In the genomic region with DNA sequence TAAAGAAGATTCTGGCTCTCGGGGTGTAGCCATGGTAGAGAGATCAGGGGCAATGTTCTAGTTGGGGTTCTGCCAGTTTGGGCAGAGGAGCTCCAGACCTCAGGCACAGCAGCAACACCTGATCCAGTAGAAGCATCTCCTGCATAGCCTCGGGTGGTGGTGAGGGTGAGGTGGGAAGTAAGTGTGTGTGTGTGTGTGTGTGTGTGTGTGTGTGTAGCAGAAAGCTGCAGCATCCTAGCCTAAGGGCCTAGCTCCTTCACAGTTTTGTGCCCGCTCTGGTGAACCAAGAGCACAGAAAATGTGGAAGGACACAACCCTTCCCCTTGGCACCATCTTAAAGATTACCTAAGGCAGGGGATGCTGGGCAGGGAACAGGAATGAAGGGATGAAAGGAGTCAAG, we compare ENCODE assay signal across 8 mouse cellular contexts. TPM values are rescaled to one million over a fixed set of nuclear protein-coding genes. Genes with fewer than 3 reads are reported as not detected.
DNase-seq lines count a peak whose midpoint lies in the region; ATAC-seq and TF ChIP-seq lines count a peak whose summit lies in the region.

No protein-coding gene starts in this region.

- no peaks in the 10 kb centered on the region for H3K9me3 ChIP-seq in G1E (replicated peaks)
- no peaks in the 10 kb centered on the region for H3K9me3 ChIP-seq in forebrain, embryonic 15.5 days
- H3K9me3 ChIP-seq in liver, embryonic 16.5 days (replicated peaks; ENCODE audit: control insufficient read depth, low read length) = no peaks in the 10 kb centered on the region

- H3K36me3 ChIP-seq in heart, adult 2 months (ENCODE audit: control insufficient read depth, insufficient read depth, low read length) = no peaks in the 10 kb centered on the region
- H3K36me3 ChIP-seq in G1E (replicated peaks) = peaks cover 18% of the 10 kb centered on the region
- H3K36me3 ChIP-seq in forebrain, embryonic 15.5 days = no peaks in the 10 kb centered on the region
- no peaks in the 10 kb centered on the region for H3K36me3 ChIP-seq in liver, embryonic 16.5 days (ENCODE audit: control insufficient read depth, insufficient read depth)

- peak overlapping the region; percentile 94 for H3K4me3 ChIP-seq in heart, adult 2 months
- peak overlapping the region; percentile 86 for H3K4me3 ChIP-seq in G1E (ENCODE audit: low read depth, low read length)
- H3K4me3 ChIP-seq in forebrain, embryonic 15.5 days = peak overlapping the region; percentile 66
- peak overlapping the region; percentile 82 for H3K4me3 ChIP-seq in liver, embryonic 16.5 days (ENCODE audit: low read depth, low read length)

- no peak overlapping the region for H3K27ac ChIP-seq in heart, adult 2 months
- no peak overlapping the region for H3K27ac ChIP-seq in forebrain, embryonic 15.5 days (replicated peaks)
- H3K27ac ChIP-seq in liver, embryonic 16.5 days (ENCODE audit: low read length) = no peak overlapping the region

- no peak for DNase-seq in heart, adult 2 months
- DNase-seq in heart, adult 8-10 months (ENCODE audit: low spot score) = no peak
- no peak for DNase-seq in G1E (ENCODE audit: low spot score)
- DNase-seq in spleen, postnatal 36 days (ENCODE audit: low spot score in 2 of 2) = no peak
- DNase-seq in ovary, postnatal 10 days (ENCODE audit: low spot score) = no peak
- no peak for DNase-seq in kidney, postnatal 14 days

- no peak for TF ChIP-seq CTCF in heart, adult 2 months (IDR thresholded peaks at IDR 0.05)
- TF ChIP-seq CTCF in G1E (IDR thresholded peaks at IDR 0.05; ENCODE audit: low read depth, low read length) = no peak

- peaks cover 1% of the 10 kb centered on the region; the same call in 1 of the 2 replicates for H3K79me2 ChIP-seq in heart, adult 2 months (replicated peaks; ENCODE audit: control insufficient read depth, insufficient read depth, low read length)

- intact Hi-C loops in heart, adult 2 months (cut with DNase I) = no loop called here

- H3K4me2 ChIP-seq in forebrain, embryonic 15.5 days (replicated peaks) = peak overlapping the region; percentile 82
- H3K4me2 ChIP-seq in liver, embryonic 16.5 days (ENCODE audit: low read depth, low read length) = peak overlapping the region; percentile 96

- H3K9ac ChIP-seq in heart, adult 2 months (ENCODE audit: low read depth, low read length) = peak overlapping the region; percentile 9
- peak overlapping the region; percentile 61 for H3K9ac ChIP-seq in forebrain, embryonic 15.5 days (replicated peaks)
- H3K9ac ChIP-seq in liver, embryonic 16.5 days (ENCODE audit: low read depth, low read length) = no peak overlapping the region

- peak; percentile 6; the same call in 1 of the 2 replicates for ATAC-seq in G1E (ENCODE audit: extremely low read depth, insufficient number of reproducible peaks, low FRiP score, poor library complexity, severe bottlenecking)
- ATAC-seq in forebrain, embryonic 15.5 days (replicated peaks) = peak; percentile 14
- no peak for ATAC-seq in liver, embryonic 16.5 days (ENCODE audit: low read depth)

- no peak for TF ChIP-seq POLR2A in heart, adult 2 months (IDR thresholded peaks at IDR 0.05; ENCODE audit: insufficient read depth, low read depth, low read length)

- H3K4me1 ChIP-seq in heart, adult 2 months (ENCODE audit: control insufficient read depth, insufficient read depth, low read length) = peaks cover 4% of the 10 kb centered on the region
- H3K4me1 ChIP-seq in G1E (ENCODE audit: insufficient read depth, low read depth, low read length) = peaks cover 24% of the 10 kb centered on the region
- peaks cover 19% of the 10 kb centered on the region for H3K4me1 ChIP-seq in forebrain, embryonic 15.5 days
- H3K4me1 ChIP-seq in liver, embryonic 16.5 days (ENCODE audit: control insufficient read depth, low read depth, low read length) = peaks cover 12% of the 10 kb centered on the region

- no peak for TF ChIP-seq EP300 in heart, adult 2 months (IDR thresholded peaks at IDR 0.05; ENCODE audit: insufficient read depth, low read depth, low read length)

- no peaks in the 10 kb centered on the region for H3K27me3 ChIP-seq in heart, adult 2 months (ENCODE audit: control insufficient read depth, insufficient read depth, low read length)
- H3K27me3 ChIP-seq in G1E (ENCODE audit: insufficient read depth, low read length) = peaks cover 16% of the 10 kb centered on the region
- no peaks in the 10 kb centered on the region for H3K27me3 ChIP-seq in forebrain, embryonic 15.5 days
- H3K27me3 ChIP-seq in liver, embryonic 16.5 days (ENCODE audit: control insufficient read depth, insufficient read depth, low read depth, low read length) = no peaks in the 10 kb centered on the region

- 36% methylated on average over 3 of the region's 3 CpGs for WGBS in heart, adult 2 months
- WGBS in forebrain, embryonic 15.5 days = 51% methylated on average over 3 of the region's 3 CpGs
- WGBS in liver, embryonic 16.5 days (ENCODE audit: insufficient replicate concordance) = 32% methylated on average over 3 of the region's 3 CpGs

RNA-seq across cellular contexts. Expression of a gene that starts 0.5 kb away (rescaled TPM):
- 1 to 10 TPM; 5.0 to 5.1 TPM for total RNA-seq in heart, adult 2 months (2021)
- polyA plus RNA-seq in heart, adult 2 months (2012; rRNA removed) = 5.0 and 5.3 TPM in 2 replicates
- 1 to 10 TPM; 4.2 to 5.4 (median 4.9) TPM for total RNA-seq in heart, adult 8-10 months (2022)
- total RNA-seq in G1E (2014; fragmentation: Nextera tagmentation) (9.7 and 10.5 TPM in 2 replicates), G1E (2017) (12.7 and 12.8 TPM in 2 replicates)
- 16.1 and 17.8 TPM in 2 replicates for polyA plus RNA-seq in G1E (2012)
- polyA plus RNA-seq in forebrain, embryonic 15.5 days (2015; fragmentation: Nextera tagmentation; extraction: Ambion mirVana) = 9.5 and 10.6 TPM in 2 replicates
- 1.5 and 2.0 TPM in 2 replicates for polyA plus RNA-seq in liver, embryonic 16.5 days (2015; fragmentation: Nextera tagmentation; extraction: Ambion mirVana)

RNA-seq across cellular contexts. Expression of a gene that starts 34.8 kb away (rescaled TPM):
- 10 to 100 TPM in 1 of 2 experiments, 1 to 10 TPM in 1; 3.8 to 13.8 TPM for total RNA-seq in heart, adult 2 months (2021)
- polyA plus RNA-seq in heart, adult 2 months (2012; rRNA removed) = 5.3 and 6.3 TPM in 2 replicates
- 10 to 100 TPM in 3 of 4 experiments, 1 to 10 TPM in 1; 8.3 to 15.0 (median 13.5) TPM for total RNA-seq in heart, adult 8-10 months (2022)
- 13.0 and 15.4 TPM in 2 replicates for total RNA-seq in G1E (2014; fragmentation: Nextera tagmentation)
- 4.4 and 5.3 TPM in 2 replicates for total RNA-seq in G1E (2017)
- 14.2 and 17.5 TPM in 2 replicates for polyA plus RNA-seq in G1E (2012)
- polyA plus RNA-seq in forebrain, embryonic 15.5 days (2015; fragmentation: Nextera tagmentation; extraction: Ambion mirVana) = 4.5 and 5.4 TPM in 2 replicates
- 3.6 and 4.1 TPM in 2 replicates for polyA plus RNA-seq in liver, embryonic 16.5 days (2015; fragmentation: Nextera tagmentation; extraction: Ambion mirVana)

RNA-seq across cellular contexts. Expression of a gene that starts 46.4 kb away (rescaled TPM):
- total RNA-seq in heart, adult 2 months (2021) = 10 to 100 TPM; 17.9 to 19.4 TPM
- polyA plus RNA-seq in heart, adult 2 months (2012; rRNA removed) = 8.1 and 13.1 TPM in 2 replicates
- 10 to 100 TPM; 17.3 to 27.2 (median 20.5) TPM for total RNA-seq in heart, adult 8-10 months (2022)
- total RNA-seq in G1E (2014; fragmentation: Nextera tagmentation) (8.3 and 12.9 TPM in 2 replicates), G1E (2017) (25.7 and 28.0 TPM in 2 replicates)
- 9.3 and 12.4 TPM in 2 replicates for polyA plus RNA-seq in G1E (2012)
- 15.0 and 15.3 TPM in 2 replicates for polyA plus RNA-seq in forebrain, embryonic 15.5 days (2015; fragmentation: Nextera tagmentation; extraction: Ambion mirVana)
- 9.2 and 9.6 TPM in 2 replicates for polyA plus RNA-seq in liver, embryonic 16.5 days (2015; fragmentation: Nextera tagmentation; extraction: Ambion mirVana)
